Mouse (Mus musculus): Measurements from ENCODE around the gene Anapc11.

Anapc11 gene

GRCm38 (mm10) chr11:120628601-120629340 is 30.6 kb downstream of the Anapc11 start:
- DNase-seq: no peak

DNA sequence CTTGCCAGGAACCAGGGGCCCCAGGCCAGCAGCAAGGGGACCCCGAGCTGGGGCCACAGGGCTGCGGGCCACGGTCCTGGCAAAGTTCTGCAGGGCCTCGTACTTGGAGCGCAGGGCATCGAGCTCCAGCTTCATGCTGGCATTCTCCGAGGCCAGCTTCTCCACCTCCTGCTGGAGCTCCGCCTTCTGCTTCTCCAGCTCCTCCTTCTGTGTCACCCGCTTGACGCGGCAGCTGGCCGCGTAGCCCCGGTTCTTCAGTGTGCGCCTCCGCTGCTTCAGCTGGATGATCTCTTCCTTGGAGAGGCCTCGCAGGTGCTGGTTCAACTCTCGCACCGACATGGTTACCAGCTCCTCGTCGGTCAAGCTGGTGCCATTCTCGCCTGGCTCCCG is 31.1 kb downstream of the Anapc11 start:
- peak; percentile 75 to 79 for DNase-seq

DNA sequence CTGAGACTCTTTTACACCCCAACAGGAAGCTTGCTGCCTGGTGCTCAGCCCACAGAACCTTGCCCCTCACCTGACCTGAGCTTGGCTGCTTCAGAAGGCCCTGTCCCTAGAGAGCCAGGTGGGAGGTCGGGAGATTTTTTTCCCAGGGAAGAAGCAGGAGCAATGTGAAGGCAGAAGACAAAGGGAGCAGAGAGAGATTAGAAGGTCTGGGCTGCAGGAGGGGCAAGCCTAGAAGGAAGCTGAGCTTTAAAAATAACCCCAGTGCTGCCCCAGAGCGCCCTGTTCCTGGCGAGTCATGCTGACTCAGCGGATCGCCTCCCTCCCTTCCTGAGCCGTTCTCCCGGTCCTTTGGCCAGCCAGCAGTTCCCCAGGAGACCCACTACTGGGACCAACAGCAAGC is 31.7 kb downstream of the Anapc11 start:
- peak; percentile 63 to 77 for DNase-seq

- peak; percentile 88 to 91 for DNase-seq
These were observed 32.2 kb downstream of the Anapc11 start for GRCm38 (mm10) chr11:120630401-120630871.

DNA sequence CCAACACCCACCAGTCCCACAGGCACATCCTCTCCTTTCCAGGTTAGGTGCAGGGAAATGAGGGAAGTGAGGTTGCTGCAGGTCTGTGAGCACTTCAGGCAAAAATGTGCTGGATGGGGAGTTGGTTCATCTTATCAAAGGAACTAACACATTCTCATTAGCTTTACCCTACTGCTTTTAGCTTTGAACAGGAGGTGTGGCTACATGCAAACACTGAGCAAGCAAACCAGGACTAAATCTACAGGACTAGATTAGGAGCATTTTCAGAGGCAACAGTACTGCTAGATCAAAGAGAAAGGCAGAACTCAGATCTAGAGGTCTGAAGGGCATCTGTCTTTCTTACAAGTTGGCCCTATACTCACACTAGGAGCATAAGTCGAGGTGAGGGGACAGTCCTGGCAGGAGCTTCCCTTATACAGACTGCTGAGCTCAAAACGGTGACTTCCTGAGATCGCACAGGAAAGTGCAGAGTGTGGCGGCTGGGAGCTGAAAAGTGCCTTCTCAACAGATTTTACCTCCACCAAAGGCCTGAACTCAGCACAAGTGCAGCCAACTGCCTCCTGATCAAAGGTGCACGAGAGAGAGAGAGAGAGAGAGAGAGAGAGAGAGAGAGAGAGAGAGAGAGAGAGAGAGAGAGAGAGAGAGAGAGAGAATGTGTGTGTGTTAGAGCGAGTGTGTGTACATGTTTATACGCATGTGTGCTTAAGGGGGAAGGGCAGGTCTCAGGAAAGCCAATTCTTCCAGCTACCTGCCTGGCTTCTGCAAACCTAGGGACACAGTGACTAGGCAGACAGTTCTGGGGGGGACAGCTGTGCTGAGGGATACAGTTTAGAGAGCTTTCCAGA is 32.9 kb downstream of the Anapc11 start:
- DNase-seq: peak; percentile 66 to 79

DNA sequence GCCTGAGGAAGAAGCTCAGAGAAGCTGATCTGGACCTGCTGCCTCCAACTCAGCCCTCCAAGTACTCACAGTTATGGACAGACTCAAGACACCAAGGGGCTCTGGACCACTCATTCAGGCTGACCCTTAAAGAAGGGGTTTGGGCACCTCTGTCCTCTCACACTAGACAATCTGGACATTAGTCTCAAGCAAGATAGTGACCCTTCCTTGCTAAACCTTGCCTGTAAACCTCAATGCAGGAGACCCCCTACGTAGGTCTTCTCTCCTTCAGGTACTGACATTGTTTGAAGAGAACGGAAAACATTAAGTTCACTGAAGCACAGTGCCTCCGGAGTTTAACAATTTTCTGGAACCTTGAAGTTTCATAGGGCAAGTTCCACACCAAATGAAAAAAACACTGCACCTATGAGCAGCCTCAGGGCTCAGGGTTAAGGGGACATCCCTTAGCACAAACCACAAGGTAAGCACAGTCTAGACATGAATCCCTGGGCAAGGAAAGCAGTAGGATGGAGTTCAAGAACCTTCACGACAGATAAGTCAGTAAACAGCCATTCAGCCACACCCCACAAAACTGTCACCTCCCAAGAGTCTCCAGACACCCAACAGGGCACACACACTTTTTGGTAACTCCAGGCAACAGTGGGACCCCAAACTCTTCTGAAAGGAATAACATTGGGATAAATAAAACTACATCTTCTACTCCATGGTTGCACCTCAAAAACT is 33.7 kb downstream of the Anapc11 start:
- DNase-seq: no peak

DNA sequence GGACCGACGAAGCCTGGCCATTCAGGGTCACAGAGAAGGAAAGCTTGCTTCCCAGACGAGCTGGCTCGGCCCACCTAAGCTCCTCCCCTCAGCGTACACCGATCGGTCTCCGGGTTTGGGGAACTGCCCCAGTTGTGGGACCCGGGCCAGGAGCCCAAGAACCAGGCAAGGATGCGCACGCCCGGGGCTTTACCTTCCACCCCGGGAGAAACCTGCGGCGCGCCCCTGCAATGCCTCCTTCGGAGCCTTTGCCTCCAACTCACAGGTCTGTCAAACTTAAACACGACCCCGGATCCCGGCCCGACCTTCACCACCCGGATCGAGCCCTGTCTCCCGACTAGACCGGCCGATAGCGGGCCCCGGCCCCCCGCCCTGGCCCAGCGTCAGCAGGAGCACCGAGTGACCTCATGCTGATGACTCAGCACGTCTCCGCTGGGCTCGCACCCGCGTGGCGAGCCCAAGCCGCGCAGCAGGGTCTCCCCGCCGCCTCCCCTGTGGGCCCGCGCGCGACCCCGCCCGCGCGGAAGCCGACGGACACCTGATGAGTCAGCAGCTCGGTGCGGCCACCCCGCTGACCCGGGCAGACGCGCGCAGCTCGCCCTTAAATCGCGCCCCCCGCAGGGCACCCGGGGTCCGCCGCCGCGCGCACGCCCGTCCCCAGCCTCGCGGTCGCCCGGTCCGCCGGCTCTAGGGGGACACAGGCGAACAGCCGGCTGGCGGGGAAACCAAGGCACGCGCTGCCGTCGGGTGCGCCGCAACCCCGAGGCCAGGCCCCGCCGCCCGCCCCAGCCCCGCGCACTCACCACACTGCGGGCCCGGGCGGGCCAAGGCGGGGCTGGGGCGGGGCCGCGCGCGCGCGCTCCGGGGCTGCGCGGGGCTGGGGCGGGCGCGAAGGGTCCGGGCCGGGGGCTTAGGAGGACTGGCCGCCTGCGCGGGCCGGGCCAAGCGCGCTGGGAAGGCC is 34.6 kb downstream of the Anapc11 start:
- DNase-seq: peak; percentile 89 to 92

DNA sequence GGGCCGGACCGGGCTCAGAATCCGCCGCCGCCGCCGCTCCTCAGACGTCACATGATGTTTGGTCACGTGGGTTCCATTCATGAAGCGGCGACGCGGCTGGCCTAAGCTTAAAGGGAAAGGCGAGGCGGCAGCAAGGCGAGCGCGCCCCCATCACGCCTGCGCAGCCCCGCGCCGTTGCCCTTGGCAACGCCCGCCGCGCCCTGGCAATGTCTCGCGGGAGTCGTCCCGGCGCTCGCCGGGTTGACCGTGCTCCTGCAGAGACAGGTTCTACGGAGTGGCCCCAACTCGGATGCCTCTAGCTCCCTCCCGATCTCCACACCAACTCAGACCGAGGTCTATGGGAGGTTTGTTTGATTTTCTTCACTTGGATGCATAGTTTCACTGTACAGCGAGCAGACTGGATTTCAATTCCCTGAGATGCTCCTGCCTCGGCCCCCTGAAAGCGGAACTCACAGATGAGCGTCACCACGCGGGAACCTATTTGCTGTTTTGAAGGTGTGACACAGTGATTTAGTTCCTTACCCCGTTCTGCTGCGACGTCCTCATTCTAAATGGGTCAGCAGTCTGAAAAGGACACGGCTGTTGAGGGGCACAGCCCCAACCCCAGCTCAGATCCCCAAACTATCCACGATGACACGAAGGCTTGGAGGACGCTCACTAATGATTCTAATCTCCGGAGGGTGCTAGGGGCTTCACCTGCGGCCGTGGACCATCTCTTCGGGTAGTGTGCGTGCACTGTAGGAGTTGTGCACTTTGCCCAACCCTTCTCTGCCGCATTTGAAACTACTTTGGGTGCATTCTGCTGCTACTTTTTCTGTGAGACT is 35.5 kb downstream of the Anapc11 start, which contains the start of gene Mafg:
Mafg (minus strand) TSS at position 81 of the 824 bp plus-strand sequence.
- DNase-seq: peak; percentile 96 to 97

DNA sequence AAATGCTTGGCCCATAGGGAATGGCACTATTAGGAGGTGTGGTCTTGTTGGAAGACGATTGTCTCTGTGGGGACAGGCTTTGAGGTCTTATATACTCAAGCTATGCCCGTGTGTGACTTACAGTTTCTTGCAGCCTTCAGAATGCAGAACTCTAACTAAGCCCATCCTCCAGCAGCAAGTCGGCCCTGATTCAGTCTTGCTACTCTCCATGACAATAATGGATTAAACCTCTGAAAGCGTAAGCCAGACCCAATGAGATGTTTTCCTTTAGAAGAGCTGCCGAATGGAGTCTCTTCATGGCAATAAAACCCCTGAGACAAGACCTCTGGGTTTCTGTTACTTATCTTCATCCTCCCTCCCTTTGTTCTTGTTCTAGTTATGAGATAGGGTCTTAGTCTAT is 36.6 kb downstream of the Anapc11 start:
- DNase-seq: no peak

- no peak for DNase-seq
These were observed 43.0 kb downstream of the Anapc11 start for GRCm38 (mm10) chr11:120641255-120641654.

DNA sequence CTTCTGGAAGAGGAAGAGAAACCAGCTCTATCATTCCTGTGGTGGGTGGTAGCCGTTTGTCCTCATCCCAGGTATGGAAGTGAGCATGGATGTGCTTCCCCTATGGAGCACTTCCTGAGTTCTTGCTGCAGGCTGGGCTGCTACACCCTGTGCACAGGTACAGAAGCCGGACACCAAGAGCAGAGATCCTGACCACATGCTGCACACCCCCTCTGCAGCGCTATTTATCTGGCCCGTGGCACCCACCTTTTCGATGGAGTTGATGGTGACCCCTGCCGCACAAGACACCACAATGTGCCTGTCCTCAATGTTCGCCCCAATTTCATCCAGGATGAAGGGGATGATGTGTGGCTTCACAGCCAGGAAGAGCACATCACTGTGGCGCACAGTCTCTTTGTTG is 43.6 kb downstream of the Anapc11 start:
- no peak for DNase-seq

DNA sequence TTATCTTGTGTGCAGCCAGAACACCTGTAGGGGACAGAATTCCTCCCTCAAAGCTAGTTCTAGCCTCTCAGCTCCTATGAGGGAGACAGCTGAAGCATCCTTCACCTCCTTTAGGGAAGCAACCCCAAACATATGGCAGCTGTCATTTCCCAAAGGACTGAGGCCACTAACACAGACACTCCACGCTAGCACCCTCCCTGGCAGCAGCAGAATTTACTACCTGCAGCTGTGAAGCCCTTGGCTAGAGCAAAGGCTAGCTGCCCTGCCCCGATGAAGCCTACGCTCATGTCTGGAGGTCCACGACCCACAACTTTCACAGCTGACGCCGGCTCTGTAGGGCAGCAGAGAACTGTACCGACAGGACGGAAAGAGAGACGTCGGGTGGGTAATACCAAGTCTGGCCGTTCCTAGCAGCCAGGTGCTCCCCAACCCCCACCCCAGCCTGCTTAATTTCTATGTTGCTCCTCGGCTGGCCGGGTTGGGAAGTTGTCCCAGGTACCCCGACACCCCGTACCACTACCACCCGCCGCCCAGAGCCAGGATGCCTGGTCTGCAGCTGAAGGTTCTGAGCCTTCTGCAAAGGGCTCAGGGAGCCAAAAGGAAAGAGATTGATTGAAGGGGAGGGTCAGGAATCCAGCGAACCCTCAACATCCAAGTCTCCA is 44.8 kb downstream of the Anapc11 start:
- DNase-seq: peak in 1 of 2 experiments; percentile 26

DNA sequence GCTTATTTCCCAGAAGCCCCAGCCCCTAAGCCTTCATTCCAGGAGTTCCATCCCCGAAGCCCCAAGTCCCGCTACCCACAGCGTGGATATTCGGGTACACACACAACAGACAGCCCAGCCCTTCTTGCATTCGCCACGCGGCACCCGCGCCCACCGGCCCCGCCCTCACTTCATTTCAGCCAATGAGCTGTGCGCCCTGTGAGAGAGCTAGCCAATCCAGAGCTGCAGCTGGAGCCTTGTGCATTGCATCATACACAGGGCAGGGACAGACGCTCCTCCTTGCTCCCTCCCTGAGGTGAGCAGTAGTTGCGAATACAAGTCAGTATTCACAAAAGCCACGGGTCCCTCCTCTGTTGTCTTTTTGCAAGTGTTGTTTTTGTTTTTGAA is 45.4 kb downstream of the Anapc11 start, which contains the start of gene Pycr1:
Pycr1 (minus strand) TSS at position 169 of the 387 bp plus-strand sequence.
- DNase-seq: peak; percentile 95 to 96

GRCm38 (mm10) chr11:120647047-120647830 is 49.0 kb downstream of the Anapc11 start:
- no peak for DNase-seq

GRCm38 (mm10) chr11:120648001-120648476 is 49.8 kb downstream of the Anapc11 start, which contains the start of gene Myadml2:
Gene Myadml2 (minus strand): TSS chr11:120648158.
- peak in 1 of 2 experiments; percentile 45 for DNase-seq

- no peak for DNase-seq
These were observed 53.7 kb downstream of the Anapc11 start for GRCm38 (mm10) chr11:120651872-120652271.

GRCm38 (mm10) chr11:120654741-120655140 is 56.5 kb downstream of the Anapc11 start:
- DNase-seq: peak in 1 of 2 experiments; percentile 44

DNA sequence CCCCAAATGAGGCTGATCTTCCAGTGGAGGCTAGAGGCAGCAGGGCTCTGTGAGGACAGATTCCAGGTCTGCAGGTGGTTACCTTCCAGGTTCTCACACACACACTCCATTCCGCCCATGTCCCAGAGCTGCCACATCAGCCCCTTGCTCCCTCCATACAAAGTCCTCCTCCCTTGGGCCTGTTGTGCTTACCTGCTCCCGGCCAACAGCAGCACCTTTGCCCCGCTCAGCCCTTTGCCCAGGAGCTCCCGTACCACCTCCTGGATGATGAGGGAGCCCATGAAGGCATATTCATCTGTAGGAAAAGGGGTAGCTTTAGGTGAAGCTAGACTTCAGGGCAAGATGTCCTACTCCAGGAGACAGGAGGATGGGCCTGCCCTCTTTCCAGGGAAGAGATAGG is 59.1 kb downstream of the Anapc11 start:
- DNase-seq: peak; percentile 75 to 76
